Mouse (Mus musculus) neural tube, embryonic 11.5 days (tissue): ENCODE data around the gene Camta1. TPM values are rescaled to one million over a fixed set of nuclear protein-coding genes. Genes with fewer than 3 reads are reported as not detected.

Experiments
- ATAC-seq: fragments of 200-750 bp; cut with Nextera tagmentation; 2 replicates; pipeline ENCODE4 v1.8.0; 2017; ENCODE audit warnings: moderate number of reproducible peaks, mild to moderate bottlenecking, moderate TSS enrichment, moderate library complexity; ENCODE audit not compliant: insufficient read depth, low FRiP score, low TSS enrichment
- DNase-seq: peaks from one replicate; pipeline ENCODE4 v3.0.0-alpha.2; 2015; ENCODE audit warnings: low spot score
- H3K27ac ChIP-seq: fragments of 300-500 bp; sonication (generic); 2 replicates; pipeline ENCODE4 v1.5.1; 2014; ENCODE audit warnings: low read depth, mild to moderate bottlenecking, low read length
- H3K27me3 ChIP-seq: fragments of 300-500 bp; sonication (generic); 2 replicates; pipeline ENCODE4 v1.6.1; 2014; ENCODE audit warnings: mild to moderate bottlenecking, low read length, mixed read lengths; ENCODE audit not compliant: control insufficient read depth, insufficient read depth
- H3K36me3 ChIP-seq: fragments of 300-500 bp; sonication (generic); 2 replicates; pipeline ENCODE4 v1.6.1; 2014; ENCODE audit warnings: mild to moderate bottlenecking, low read length, moderate library complexity, mixed read lengths; ENCODE audit not compliant: control insufficient read depth, insufficient read depth
- H3K4me1 ChIP-seq: fragments of 300-500 bp; sonication (generic); 2 replicates; pipeline ENCODE4 v1.6.1; 2014; ENCODE audit warnings: low read length, mixed read lengths; ENCODE audit not compliant: control insufficient read depth, insufficient read depth
- H3K4me2 ChIP-seq: fragments of 300-500 bp; sonication (generic); 2 replicates; pipeline ENCODE4 v1.6.1; 2014; ENCODE audit warnings: low read depth, mild to moderate bottlenecking, moderate library complexity
- H3K4me3 ChIP-seq: fragments of 300-500 bp; sonication (generic); 2 replicates; pipeline ENCODE4 v1.5.1; 2014; ENCODE audit warnings: low read depth, low read length
- H3K9ac ChIP-seq: fragments of 300-500 bp; sonication (generic); 2 replicates; pipeline ENCODE4 v1.6.1; 2014; ENCODE audit warnings: mild to moderate bottlenecking, low read length
- H3K9me3 ChIP-seq: fragments of 300-500 bp; sonication (generic); 2 replicates; pipeline ENCODE4 v1.6.1; 2016; ENCODE audit warnings: low read length; ENCODE audit not compliant: control insufficient read depth
- WGBS: fragments of 180-500 bp; shearing (Covaris S2); extraction: QIAGEN DNeasy Blood & Tissue Kit; methylation state at CpG from one replicate; pipeline ENCODE4 v1.1.7; 2014; 5-methylcytosine and 5-hydroxymethylcytosine counted together
- polyA plus RNA-seq: library from polyadenylated mRNA; unstranded; fragments of >200 nt; fragmentation: Nextera tagmentation; extraction: Ambion mirVana; gene quantifications from 2 replicates; pipeline ENCODE4 v1.2.1, GENCODE M21; 2014

Gene Camta1
- polyA plus RNA-seq, 1 experiment from 2014 or later, result 131 TPM

DNA sequence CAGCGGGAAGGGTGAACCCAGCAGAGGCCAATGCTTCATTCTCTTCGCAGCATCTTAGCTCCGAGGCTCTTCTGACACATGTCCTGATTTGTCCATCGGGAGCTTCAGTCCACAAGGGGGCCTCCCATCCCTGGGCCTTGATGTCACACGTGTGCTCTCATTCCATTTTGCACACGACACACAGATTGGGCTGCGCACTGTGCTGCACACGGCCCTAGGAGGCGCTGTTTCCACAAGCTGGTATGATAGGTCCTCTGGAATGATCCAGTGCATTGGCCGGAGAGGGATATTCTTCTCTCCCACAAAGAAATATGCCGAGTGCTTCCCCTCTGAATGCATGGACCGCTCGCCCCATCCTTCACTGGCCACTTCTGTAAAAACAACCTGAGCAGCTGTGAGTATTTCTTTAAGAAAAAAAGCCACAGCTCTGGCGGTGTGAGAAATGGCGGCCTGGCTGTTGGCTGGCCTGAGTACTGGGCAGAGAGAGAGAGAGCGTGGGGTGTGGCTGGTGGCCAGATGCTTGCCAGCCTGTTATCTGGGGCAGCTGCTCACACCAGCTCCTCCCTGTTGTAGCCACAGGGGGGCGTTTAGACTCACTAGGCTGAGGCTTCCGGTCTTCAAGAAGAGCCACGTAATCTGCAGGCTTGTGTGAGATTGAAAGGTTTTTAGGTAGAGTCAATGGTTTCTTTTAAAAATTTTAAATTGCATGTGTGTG, 622.5 kb downstream of the Camta1 start:
- DNase-seq, result no peak
- Histone ChIP-seq H3K36me3 (no peaks in the 10 kb centered on the region), H3K9me3 (no peaks in the 10 kb centered on the region), H3K9ac (no peak overlapping the region), H3K27ac (no peak overlapping the region), H3K4me2 (no peak overlapping the region), H3K4me1 (no peaks in the 10 kb centered on the region), H3K4me3 (no peak overlapping the region), H3K27me3 (no peaks in the 10 kb centered on the region)
- ATAC-seq, result no peak
- WGBS, result 80% methylated on average over 19 of the region's 19 CpGs

DNA sequence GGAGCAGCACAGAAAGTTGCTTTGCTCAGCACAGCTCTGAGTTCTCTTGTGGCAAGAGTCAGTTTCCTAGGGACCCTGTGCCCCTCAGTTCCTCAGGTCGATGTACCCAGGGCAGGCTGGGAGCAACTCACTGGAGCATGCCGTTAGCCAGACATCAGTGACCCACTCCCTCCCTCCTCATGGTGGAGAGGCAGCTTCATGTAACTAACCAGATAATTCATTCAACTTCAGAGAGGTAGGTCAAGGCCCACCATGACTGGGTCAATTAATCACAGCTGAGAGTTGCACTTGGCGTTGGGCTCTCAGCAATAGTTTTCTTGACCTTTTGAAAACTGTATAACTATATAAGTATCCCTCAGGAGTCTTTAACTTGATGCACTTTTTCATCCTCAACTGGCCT, 624.2 kb downstream of the Camta1 start:
- H3K4me2 ChIP-seq, result no peak overlapping the region
- no peak for ATAC-seq
- WGBS, result 59% methylated on average over 3 of the region's 3 CpGs
- no peaks in the 10 kb centered on the region for H3K4me1 ChIP-seq
- DNase-seq, result no peak
- H3K27ac ChIP-seq, result no peak overlapping the region
- H3K9me3 ChIP-seq, result no peaks in the 10 kb centered on the region
- no peak overlapping the region for H3K4me3 ChIP-seq
- no peaks in the 10 kb centered on the region for H3K36me3 ChIP-seq
- no peaks in the 10 kb centered on the region for H3K27me3 ChIP-seq
- H3K9ac ChIP-seq, result no peak overlapping the region

- Histone ChIP-seq H3K36me3 (no peaks in the 10 kb centered on the region), H3K27ac (no peak overlapping the region), H3K9ac (no peak overlapping the region), H3K9me3 (no peaks in the 10 kb centered on the region), H3K4me3 (no peak overlapping the region), H3K4me1 (no peaks in the 10 kb centered on the region), H3K27me3 (no peaks in the 10 kb centered on the region), H3K4me2 (no peak overlapping the region)
- DNase-seq (no peak), ATAC-seq (no peak)
- 80% methylated on average over 4 of the region's 4 CpGs for WGBS
Observed at GRCm38 (mm10) chr4:151234981-151235380, 626.7 kb downstream of the Camta1 start.

GRCm38 (mm10) chr4:151232028-151232427, 629.6 kb downstream of the Camta1 start:
- no peak for ATAC-seq
- 75% methylated on average over 3 of the region's 3 CpGs for WGBS
- Histone ChIP-seq H3K36me3 (no peaks in the 10 kb centered on the region), H3K4me2 (no peak overlapping the region), H3K4me3 (no peak overlapping the region), H3K9me3 (no peaks in the 10 kb centered on the region), H3K27ac (no peak overlapping the region), H3K4me1 (no peaks in the 10 kb centered on the region; the same call in 1 of the 2 replicates), H3K27me3 (no peaks in the 10 kb centered on the region), H3K9ac (no peak overlapping the region)
- no peak for DNase-seq

GRCm38 (mm10) chr4:151229073-151229472, 632.6 kb downstream of the Camta1 start:
- Histone ChIP-seq H3K9ac (no peak overlapping the region), H3K27me3 (no peaks in the 10 kb centered on the region), H3K4me2 (no peak overlapping the region), H3K36me3 (no peaks in the 10 kb centered on the region), H3K4me3 (no peak overlapping the region), H3K9me3 (no peaks in the 10 kb centered on the region), H3K4me1 (peaks cover 5% of the 10 kb centered on the region), H3K27ac (no peak overlapping the region)
- WGBS, result 47% methylated on average over 6 of the region's 6 CpGs
- no peak for DNase-seq
- no peak for ATAC-seq

DNA sequence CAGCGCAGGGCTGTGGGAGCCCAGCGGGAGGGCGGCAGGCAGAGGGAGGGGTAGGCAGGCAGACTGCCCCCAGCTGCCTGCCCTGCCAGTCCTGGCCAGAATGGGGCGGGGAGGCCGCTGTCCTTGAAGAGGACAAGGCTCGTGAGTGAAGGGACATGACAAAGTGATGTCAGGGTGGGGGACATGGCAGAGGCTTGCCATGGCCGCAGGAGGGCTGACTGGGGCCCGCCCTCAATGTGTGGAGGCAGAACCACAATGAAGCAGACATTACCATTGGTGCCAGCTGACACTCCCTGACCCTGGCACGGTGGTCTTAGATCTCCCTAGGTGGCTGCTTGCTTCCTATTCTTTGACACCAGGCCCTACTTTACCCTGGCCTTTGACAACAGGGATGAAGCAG, 635.2 kb downstream of the Camta1 start:
- Histone ChIP-seq H3K4me3 (no peak overlapping the region), H3K27ac (no peak overlapping the region), H3K36me3 (no peaks in the 10 kb centered on the region), H3K9me3 (no peaks in the 10 kb centered on the region), H3K9ac (peak overlapping the region; percentile 14; the same call in 1 of the 2 replicates), H3K27me3 (no peaks in the 10 kb centered on the region), H3K4me2 (no peak overlapping the region), H3K4me1 (peaks cover 7% of the 10 kb centered on the region)
- peak; percentile 53; the same call in 1 of the 2 replicates for ATAC-seq
- peak; percentile 43 for DNase-seq
- 9% methylated on average over 9 of the region's 9 CpGs for WGBS

- Histone ChIP-seq H3K9me3 (no peaks in the 10 kb centered on the region), H3K4me2 (no peak overlapping the region), H3K4me1 (peaks cover 7% of the 10 kb centered on the region), H3K36me3 (no peaks in the 10 kb centered on the region), H3K27ac (no peak overlapping the region), H3K27me3 (no peaks in the 10 kb centered on the region), H3K4me3 (no peak overlapping the region), H3K9ac (no peak overlapping the region)
- WGBS, result 81% methylated on average over 12 of the region's 12 CpGs
- no peak for DNase-seq
- ATAC-seq, result no peak
Observed at GRCm38 (mm10) chr4:151224017-151224416, 637.7 kb downstream of the Camta1 start.

DNA sequence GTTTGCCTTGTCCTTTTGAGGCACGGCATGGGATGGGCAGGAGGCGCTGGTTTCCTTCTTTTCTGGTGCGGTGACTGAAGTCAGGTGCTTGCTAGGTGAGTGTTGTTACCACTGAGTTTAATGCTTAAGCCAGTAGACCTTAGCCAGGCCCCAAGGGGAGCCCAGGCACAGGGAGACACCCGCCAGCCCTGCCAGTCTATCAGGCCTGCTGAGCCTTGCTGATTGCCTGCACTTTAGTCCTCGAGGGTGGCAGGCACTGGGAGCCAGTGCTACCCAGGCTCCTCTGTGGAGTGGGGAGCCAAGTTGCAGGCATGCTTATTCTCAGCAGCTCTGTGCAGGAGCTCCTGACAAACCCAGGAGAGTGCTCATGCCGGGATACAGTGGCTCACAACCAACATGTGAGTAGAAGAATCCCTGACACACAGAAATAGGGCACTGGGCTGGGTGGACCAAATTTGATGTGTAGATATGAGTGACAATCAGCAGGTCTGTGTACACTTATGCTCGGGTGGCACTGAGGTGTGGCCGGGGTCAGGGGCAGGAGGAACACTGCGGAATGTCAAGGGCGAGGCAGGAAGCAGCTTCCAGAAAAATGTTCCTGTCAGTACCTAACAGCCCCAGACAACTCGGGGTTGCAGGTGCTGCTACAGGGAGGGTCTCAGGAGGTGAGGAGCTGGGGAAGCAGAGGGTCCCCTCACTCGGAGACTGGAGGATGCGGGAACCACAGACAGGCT, 638.2 kb downstream of the Camta1 start:
- Histone ChIP-seq H3K9ac (no peak overlapping the region), H3K4me2 (no peak overlapping the region), H3K27ac (no peak overlapping the region), H3K27me3 (no peaks in the 10 kb centered on the region), H3K4me1 (peaks cover 7% of the 10 kb centered on the region), H3K9me3 (no peaks in the 10 kb centered on the region), H3K36me3 (no peaks in the 10 kb centered on the region), H3K4me3 (no peak overlapping the region)
- 75% methylated on average over 13 of the region's 13 CpGs for WGBS
- no peak for ATAC-seq
- DNase-seq, result no peak

DNA sequence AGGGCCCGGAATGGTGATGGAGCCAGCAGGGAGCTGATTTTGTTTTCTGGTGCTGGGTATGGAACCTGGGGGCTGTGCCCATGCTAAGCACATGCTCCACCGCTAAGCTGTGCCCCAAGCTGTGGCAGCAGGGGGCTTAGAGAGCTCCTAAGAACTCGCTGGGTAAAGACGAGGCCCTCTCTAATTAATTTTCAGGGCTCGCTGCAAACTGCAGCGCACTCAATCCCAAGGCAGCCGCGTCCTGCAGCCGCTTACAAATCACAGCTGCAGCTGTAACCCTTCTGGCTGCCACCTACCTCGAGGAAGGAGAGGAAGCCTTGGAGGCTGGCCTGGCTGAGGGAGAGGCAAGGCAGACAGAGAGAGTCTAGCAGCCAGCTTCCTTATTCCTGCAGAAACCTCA, 639.0 kb downstream of the Camta1 start:
- H3K36me3 ChIP-seq, result no peaks in the 10 kb centered on the region
- no peaks in the 10 kb centered on the region for H3K9me3 ChIP-seq
- H3K27ac ChIP-seq, result 0 out of 2 replicates have a peak overlapping the region, but pooled peaks have one; percentile 23
- WGBS, result 17% methylated on average over 10 of the region's 10 CpGs
- ATAC-seq (no peak), DNase-seq (no peak)
- H3K4me1 ChIP-seq, result peaks cover 7% of the 10 kb centered on the region
- no peak overlapping the region for H3K4me3 ChIP-seq
- no peak overlapping the region for H3K9ac ChIP-seq
- no peak overlapping the region for H3K4me2 ChIP-seq
- no peaks in the 10 kb centered on the region for H3K27me3 ChIP-seq
